Mouse (Mus musculus): ENCODE data around the gene Hus1b. TPM values are rescaled to one million over a fixed set of nuclear protein-coding genes. Genes with fewer than 3 reads are reported as not detected.

Gene Hus1b
- not detected for polyA plus RNA-seq (2014; fragmentation: Illumina TruSeq; extraction: RNeasy Lipid Tissue Mini Kit (QIAGEN cat#74804); ENCODE audit: low read depth, low replicate concordance)

GRCm38 (mm10) chr13:30947540-30947939 is at the start of gene Hus1b:
TSS of gene Hus1b (minus strand) at chr13:30947759.

DNA sequence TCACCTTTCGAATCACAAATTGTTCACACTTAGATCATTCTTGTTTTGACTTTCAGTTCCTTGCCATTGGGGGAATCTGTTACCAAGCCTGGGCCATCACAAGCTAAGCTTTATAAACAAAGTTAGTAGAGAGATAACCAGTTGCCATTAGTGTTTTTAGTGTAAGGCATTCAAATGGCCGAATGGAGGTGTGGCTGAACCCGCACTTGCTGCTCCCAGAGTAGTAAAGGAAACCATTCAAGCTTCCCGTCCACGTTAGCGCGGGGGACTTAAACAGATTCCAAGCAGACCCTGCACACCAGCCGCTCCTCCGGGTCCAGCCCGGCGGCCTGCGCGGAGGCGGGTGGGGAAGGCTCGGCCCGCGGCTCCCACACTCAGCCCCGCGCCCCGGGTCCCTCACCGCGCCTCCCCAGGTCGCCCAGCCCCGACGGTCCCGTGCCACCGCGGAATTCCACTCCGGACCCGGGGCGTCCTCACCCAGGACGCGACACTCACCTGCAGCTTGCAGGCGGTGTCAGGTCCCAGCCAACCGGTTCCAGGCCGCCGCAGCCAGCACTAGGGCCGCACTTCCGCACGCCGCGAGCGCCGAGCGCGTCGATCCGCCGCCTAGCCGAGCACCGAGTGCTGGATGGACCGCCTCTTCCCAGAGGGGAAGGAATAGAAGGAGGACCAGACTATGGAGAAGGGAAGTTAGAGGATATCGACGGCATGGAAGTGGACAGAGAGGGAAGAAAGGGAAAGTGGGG is 26.1 kb upstream of the Hus1b start, which contains the start of the genes Exoc2 and Gm5447:
Gene Exoc2, minus strand, starts transcription at position 593 of the 746 bp plus-strand sequence.
Gene Gm5447, plus strand, starts transcription at position 704 of the 746 bp plus-strand sequence.

Other genes starting within 250 kb of the Hus1b start
- gene Irf4, start 198.5 kb downstream of the Hus1b start, polyA plus RNA-seq (2014; fragmentation: Illumina TruSeq; extraction: RNeasy Lipid Tissue Mini Kit (QIAGEN cat#74804); ENCODE audit: low read depth, low replicate concordance), result 7.5 TPM
- 58.8 TPM for gene Exoc2, start 26.3 kb upstream of the Hus1b start, polyA plus RNA-seq (2014; fragmentation: Illumina TruSeq; extraction: RNeasy Lipid Tissue Mini Kit (QIAGEN cat#74804); ENCODE audit: low read depth, low replicate concordance)
- gene Gm5447, start 26.4 kb upstream of the Hus1b start, polyA plus RNA-seq (2014; fragmentation: Illumina TruSeq; extraction: RNeasy Lipid Tissue Mini Kit (QIAGEN cat#74804); ENCODE audit: low read depth, low replicate concordance), result not detected

Measured in adrenal gland, adult 10 weeks (tissue).